Mouse (Mus musculus) hindbrain, embryonic 12.5 days (tissue): ENCODE results near the gene Itpr3. TPM values are rescaled to one million over a fixed set of nuclear protein-coding genes. Genes with fewer than 3 reads are reported as not detected.

Source experiments
- ATAC-seq: fragments of 200-750 bp; cut with Nextera tagmentation; 2 replicates; pipeline ENCODE4 v1.8.0; 2017; ENCODE audit warnings: moderate TSS enrichment; ENCODE audit not compliant: low FRiP score
- H3K27ac ChIP-seq: fragments of 300-500 bp; sonication (generic); 2 replicates; pipeline ENCODE4 v1.5.1; 2016; ENCODE audit warnings: mild to moderate bottlenecking
- H3K27me3 ChIP-seq: fragments of 300-500 bp; sonication (generic); 2 replicates; pipeline ENCODE4 v1.6.1; 2016; ENCODE audit warnings: mild to moderate bottlenecking
- H3K36me3 ChIP-seq: fragments of 300-500 bp; sonication (generic); 2 replicates; pipeline ENCODE4 v1.6.1; 2016; ENCODE audit warnings: mild to moderate bottlenecking
- H3K4me1 ChIP-seq: fragments of 300-500 bp; sonication (generic); 2 replicates; pipeline ENCODE4 v1.6.1; 2016
- H3K4me2 ChIP-seq: fragments of 300-500 bp; sonication (generic); replicated peaks from 2 replicates; pipeline ENCODE4 v1.6.1; 2016; ENCODE audit warnings: mild to moderate bottlenecking
- H3K4me3 ChIP-seq: fragments of 300-500 bp; sonication (generic); 2 replicates; pipeline ENCODE4 v1.5.1; 2016; ENCODE audit warnings: mild to moderate bottlenecking
- H3K9ac ChIP-seq: fragments of 300-500 bp; sonication (generic); 2 replicates; pipeline ENCODE4 v1.6.1; 2016; ENCODE audit warnings: mild to moderate bottlenecking, moderate library complexity
- H3K9me3 ChIP-seq: fragments of 300-500 bp; sonication (generic); replicated peaks from 2 replicates; pipeline ENCODE4 v1.6.1; 2016; ENCODE audit warnings: mild to moderate bottlenecking
- whole genome bisulfite sequencing: fragments of 180-500 bp; shearing (Covaris S2); methylation state at CpG from one replicate; pipeline ENCODE4 v1.1.7; 2016; 5-methylcytosine and 5-hydroxymethylcytosine counted together
- polyA plus RNA-seq: library from polyadenylated mRNA; unstranded; fragments of >200 nt; fragmentation: Nextera tagmentation; extraction: Ambion mirVana; gene quantifications from 2 replicates; pipeline ENCODE4 v1.2.1, GENCODE M21; 2016

Itpr3 gene
- polyA plus RNA-seq, 1 experiment from 2014 or later: 2.8 TPM

DNA sequence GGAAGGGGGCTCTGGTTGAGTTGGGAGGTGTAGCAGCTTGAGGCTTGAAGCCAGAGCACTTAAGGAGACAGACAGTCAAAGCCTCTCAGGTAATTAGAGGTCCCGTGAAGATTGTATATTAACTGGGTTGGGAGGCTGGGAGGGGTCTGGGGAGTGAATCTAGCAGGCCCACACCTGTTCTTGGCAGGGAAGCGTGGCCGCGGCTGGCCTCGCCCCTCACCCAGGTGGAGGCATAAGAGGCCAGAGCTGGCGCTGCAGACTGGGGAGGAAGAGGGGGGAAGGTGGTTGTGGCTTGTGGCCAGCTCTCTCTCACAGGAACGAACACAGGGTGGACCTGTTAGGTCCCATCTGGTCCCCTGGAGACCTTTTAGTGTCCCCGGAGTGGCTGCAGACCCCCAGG, 3.6 kb downstream of the Itpr3 start:
- H3K9me3 ChIP-seq: no peaks in the 10 kb centered on the region
- WGBS: 78% methylated on average over 8 of the region's 8 CpGs

DNA sequence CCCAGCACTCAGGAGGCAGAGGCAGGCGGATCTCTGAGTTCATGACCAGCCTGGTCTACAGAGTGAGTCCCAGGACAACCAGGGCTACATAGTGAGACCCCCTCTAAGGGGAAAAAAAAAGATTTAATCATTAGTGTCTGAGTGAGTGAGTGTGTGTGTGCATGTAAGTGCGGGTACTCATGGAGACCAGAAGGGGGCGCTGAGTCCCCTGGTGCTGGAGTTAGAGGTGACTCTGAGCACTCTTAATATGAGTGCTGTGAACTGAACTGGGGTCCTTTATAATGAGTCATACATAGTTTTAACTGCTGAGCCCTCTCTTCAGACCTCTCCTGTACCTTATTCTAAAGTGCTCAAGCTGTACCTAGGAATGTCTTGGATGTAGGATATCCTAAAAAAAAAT, 4.6 kb downstream of the Itpr3 start:
- Histone ChIP-seq H3K27me3 (peaks cover 34% of the 10 kb centered on the region), H3K9me3 (no peaks in the 10 kb centered on the region), H3K4me2 (no peak overlapping the region), H3K9ac (no peak overlapping the region), H3K4me1 (peaks cover 21% of the 10 kb centered on the region), H3K4me3 (no peak overlapping the region), H3K27ac (no peak overlapping the region), H3K36me3 (no peaks in the 10 kb centered on the region)
- WGBS: 95% methylated on average over 3 of the region's 3 CpGs
- ATAC-seq: no peak

More for the DNA sequence above, 3.6 kb downstream of the Itpr3 start:
- no peak overlapping the region for H3K4me3 ChIP-seq
- peaks cover 23% of the 10 kb centered on the region for H3K4me1 ChIP-seq
- no peaks in the 10 kb centered on the region for H3K36me3 ChIP-seq
- no peak overlapping the region for H3K4me2 ChIP-seq
- peaks cover 44% of the 10 kb centered on the region for H3K27me3 ChIP-seq
- ATAC-seq: no peak
- H3K9ac ChIP-seq: no peak overlapping the region
- no peak overlapping the region for H3K27ac ChIP-seq

DNA sequence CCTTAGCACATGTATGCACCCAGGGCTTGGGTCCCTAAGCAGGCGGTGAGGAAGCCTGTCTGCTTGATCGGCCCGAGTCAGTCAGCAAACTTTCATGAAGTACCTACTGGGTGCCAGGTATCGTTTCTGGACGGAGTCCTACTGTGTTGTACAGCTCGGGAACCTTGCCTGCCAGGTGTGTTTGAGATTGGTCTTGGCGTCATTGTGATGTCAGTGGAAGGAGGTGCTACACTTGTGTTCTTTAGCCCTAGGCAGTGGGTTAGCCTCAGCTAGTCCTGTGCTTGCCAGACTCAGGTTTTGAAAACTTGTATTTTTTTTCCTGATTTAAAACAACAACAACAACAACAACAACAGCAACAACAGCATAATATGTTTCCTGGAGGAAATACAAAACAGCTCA, 5.6 kb downstream of the Itpr3 start:
- 86% methylated on average over 7 of the region's 7 CpGs for WGBS
- no peak overlapping the region for H3K27ac ChIP-seq

DNA sequence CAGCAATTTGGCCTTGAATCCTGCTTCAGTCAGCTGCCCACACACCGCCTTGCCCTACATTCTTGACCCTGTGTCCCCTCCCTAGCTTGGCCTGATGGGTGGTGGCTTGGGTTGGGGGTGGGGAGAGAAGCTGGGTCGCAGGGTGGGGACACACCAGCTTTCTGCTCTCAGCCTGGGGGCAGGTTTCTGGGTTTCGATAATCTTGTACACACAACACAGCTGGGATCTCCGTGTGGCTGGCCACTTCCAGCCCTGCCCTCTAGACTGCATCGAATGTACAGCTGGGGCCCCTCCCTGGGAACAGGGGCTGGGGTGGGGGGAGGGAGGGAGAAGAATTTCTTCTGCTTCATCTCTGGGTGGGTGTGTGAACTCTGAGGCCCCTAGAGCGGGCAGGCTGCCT, 6.6 kb downstream of the Itpr3 start:
- peaks cover 14% of the 10 kb centered on the region for H3K27me3 ChIP-seq
- no peak overlapping the region; the same call in 1 of the 2 replicates for H3K9ac ChIP-seq
- WGBS: 53% methylated on average over 6 of the region's 6 CpGs
- H3K9me3 ChIP-seq: no peaks in the 10 kb centered on the region
- no peak for ATAC-seq
- H3K36me3 ChIP-seq: no peaks in the 10 kb centered on the region
- no peak overlapping the region for H3K4me2 ChIP-seq
- H3K27ac ChIP-seq: no peak overlapping the region
- peaks cover 10% of the 10 kb centered on the region for H3K4me1 ChIP-seq
- no peak overlapping the region for H3K4me3 ChIP-seq

More for the DNA sequence above, 5.6 kb downstream of the Itpr3 start:
- peaks cover 24% of the 10 kb centered on the region for H3K27me3 ChIP-seq
- no peaks in the 10 kb centered on the region for H3K9me3 ChIP-seq
- no peak overlapping the region for H3K4me2 ChIP-seq
- H3K4me1 ChIP-seq: peaks cover 12% of the 10 kb centered on the region
- H3K9ac ChIP-seq: no peak overlapping the region
- no peak for ATAC-seq
- H3K36me3 ChIP-seq: no peaks in the 10 kb centered on the region
- no peak overlapping the region for H3K4me3 ChIP-seq

DNA sequence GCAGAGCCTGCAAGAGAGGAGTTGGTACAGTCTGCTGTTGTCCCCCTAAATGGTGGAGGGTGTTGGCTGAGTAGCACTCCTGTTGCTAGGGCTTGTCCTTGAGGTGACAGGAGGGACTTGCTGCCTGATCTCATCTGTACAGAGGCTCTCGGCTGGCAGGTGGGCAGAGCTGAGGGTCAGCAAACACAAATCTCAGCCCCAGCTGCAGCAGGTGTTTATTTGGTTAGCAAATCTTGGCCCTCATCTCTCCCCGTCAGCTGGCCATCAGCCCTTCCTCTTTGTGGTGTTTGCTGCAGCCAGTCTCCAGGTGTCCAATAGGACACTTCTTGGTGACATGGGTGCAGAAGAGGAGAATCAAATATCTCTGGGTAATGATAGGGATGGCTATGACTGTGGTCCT, 7.1 kb downstream of the Itpr3 start:
- no peaks in the 10 kb centered on the region for H3K9me3 ChIP-seq
- ATAC-seq: no peak
- no peak overlapping the region for H3K9ac ChIP-seq
- H3K4me3 ChIP-seq: no peak overlapping the region
- H3K27ac ChIP-seq: no peak overlapping the region
- 56% methylated on average over 2 of the region's 2 CpGs for WGBS
- H3K36me3 ChIP-seq: no peaks in the 10 kb centered on the region
- no peak overlapping the region for H3K4me2 ChIP-seq
- peaks cover 12% of the 10 kb centered on the region for H3K4me1 ChIP-seq
- peaks cover 9% of the 10 kb centered on the region for H3K27me3 ChIP-seq

DNA sequence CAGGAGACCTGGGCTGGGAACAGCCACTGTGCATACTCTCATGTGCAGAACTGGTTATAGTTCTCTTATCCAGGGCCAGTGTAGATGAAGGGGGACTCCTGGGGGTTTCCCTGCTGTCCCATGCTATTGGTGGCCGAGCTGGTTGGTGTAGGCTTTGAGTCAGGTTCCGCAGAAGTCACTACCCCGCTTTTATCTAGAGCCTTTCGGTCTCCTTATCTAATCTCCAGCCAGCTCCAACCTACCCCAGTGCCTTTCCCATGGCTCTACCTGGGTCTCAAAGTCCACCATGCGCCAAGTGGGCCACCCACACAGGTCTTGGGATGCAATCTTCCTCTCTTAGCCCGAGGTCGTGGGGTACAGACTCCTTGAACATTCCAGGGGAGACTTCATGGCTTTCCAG, 9.0 kb downstream of the Itpr3 start:
- no peak for ATAC-seq
- H3K9ac ChIP-seq: no peak overlapping the region
- WGBS: 90% methylated on average over 7 of the region's 7 CpGs

DNA sequence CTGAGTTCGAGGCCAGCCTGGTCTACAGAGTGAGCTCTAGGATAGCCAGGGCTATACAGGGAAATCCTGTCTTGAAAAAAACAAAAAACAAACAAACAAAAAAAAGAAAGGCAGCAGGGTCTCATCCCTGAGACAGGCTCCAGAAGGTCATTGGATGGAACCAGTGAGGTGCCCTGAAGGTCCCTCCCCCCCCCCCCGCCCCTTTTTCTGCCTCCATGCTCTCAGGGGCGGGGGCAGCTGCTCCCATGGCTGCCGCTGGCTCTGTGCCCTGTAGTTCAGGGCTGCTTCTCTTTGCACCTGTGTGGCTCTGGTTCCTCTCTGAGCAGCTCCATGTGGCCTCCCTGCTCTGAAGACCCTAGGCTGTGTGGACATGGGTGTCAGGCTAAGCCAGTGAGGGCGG, 12.0 kb downstream of the Itpr3 start:
- 86% methylated on average over 3 of the region's 5 CpGs for WGBS
- ATAC-seq: no peak
- peaks cover 20% of the 10 kb centered on the region for H3K4me1 ChIP-seq
- no peaks in the 10 kb centered on the region for H3K27me3 ChIP-seq
- no peaks in the 10 kb centered on the region for H3K9me3 ChIP-seq
- H3K4me2 ChIP-seq: no peak overlapping the region
- no peak overlapping the region for H3K9ac ChIP-seq
- H3K27ac ChIP-seq: peak overlapping the region; percentile 44; the same call in 1 of the 2 replicates
- no peak overlapping the region for H3K4me3 ChIP-seq
- no peaks in the 10 kb centered on the region for H3K36me3 ChIP-seq

More for the DNA sequence above, 9.0 kb downstream of the Itpr3 start:
- Histone ChIP-seq H3K4me3 (no peak overlapping the region), H3K27ac (no peak overlapping the region), H3K27me3 (no peaks in the 10 kb centered on the region), H3K9me3 (no peaks in the 10 kb centered on the region), H3K4me2 (no peak overlapping the region), H3K36me3 (no peaks in the 10 kb centered on the region), H3K4me1 (peaks cover 22% of the 10 kb centered on the region)

DNA sequence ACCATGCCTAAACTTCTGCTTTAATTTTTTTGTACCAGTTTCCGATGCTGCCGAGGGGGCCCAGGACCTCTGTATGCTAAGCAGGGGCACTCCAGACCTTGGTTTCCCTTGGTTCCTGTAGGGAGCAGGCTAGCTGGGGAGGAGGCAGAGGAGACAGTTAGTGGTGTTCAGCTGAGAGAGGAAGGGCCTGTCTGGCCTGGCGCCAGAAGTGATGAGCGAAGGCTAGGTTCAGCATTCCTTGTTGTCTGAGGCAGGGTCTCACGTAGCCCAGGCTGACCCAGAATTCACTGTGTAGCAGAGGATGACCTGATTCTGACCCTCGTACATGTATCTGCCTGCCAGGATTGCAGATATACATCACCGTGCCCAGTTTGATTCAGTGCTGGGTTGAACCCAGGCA, 13.8 kb downstream of the Itpr3 start:
- 91% methylated on average over 7 of the region's 7 CpGs for WGBS
- Histone ChIP-seq H3K4me3 (no peak overlapping the region), H3K36me3 (no peaks in the 10 kb centered on the region), H3K4me2 (no peak overlapping the region), H3K27ac (no peak overlapping the region), H3K27me3 (no peaks in the 10 kb centered on the region), H3K9me3 (no peaks in the 10 kb centered on the region), H3K9ac (no peak overlapping the region), H3K4me1 (peaks cover 17% of the 10 kb centered on the region)
- ATAC-seq: no peak

DNA sequence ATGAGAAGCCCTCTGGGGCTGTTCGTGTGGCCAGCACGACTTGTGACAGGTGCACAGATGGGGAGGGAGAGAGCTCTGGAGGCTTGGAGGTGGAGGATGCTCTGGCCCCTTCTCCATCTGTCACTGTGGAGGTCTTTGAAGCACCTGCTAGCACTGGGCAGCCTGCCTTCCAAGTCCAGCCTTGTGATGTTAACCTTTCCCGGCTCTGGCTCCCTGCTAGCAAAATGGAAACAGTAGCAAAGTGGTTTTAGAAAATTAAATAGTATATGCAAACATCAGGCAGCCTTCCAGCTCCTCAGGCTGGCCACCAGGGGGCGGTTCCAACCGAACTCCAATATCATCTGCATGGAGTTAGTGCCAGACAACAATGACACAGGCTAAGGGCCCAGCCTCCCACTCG, 14.5 kb downstream of the Itpr3 start:
- Histone ChIP-seq H3K4me2 (no peak overlapping the region), H3K4me1 (peaks cover 15% of the 10 kb centered on the region), H3K9me3 (no peaks in the 10 kb centered on the region), H3K9ac (no peak overlapping the region), H3K27ac (no peak overlapping the region), H3K4me3 (no peak overlapping the region), H3K36me3 (no peaks in the 10 kb centered on the region), H3K27me3 (no peaks in the 10 kb centered on the region)
- WGBS: 47% methylated on average over 6 of the region's 6 CpGs
- ATAC-seq: no peak

DNA sequence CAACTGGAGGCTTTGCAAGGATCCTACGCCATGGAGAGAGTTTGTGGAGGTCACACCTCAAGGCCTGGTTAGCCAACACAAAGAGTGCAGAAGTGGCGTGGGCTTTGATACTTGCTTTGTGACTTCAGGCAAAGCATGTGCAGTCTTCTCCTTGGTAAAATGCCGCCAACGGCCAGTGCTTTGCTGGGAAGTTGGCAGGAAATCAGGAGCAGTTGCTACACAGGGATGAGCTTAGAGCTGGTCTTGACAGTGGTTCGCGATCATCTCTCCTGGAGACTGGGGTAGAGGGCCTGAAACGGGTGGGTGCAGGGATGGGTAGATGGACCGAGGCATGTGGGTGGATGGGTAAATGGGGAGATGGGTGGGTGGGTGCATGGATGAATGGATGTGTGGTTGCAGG, 15.3 kb downstream of the Itpr3 start:
- Histone ChIP-seq H3K27me3 (no peaks in the 10 kb centered on the region), H3K27ac (no peak overlapping the region), H3K9ac (no peak overlapping the region), H3K4me2 (no peak overlapping the region), H3K36me3 (no peaks in the 10 kb centered on the region), H3K4me3 (no peak overlapping the region), H3K4me1 (peaks cover 15% of the 10 kb centered on the region), H3K9me3 (no peaks in the 10 kb centered on the region)
- WGBS: 93% methylated on average over 8 of the region's 8 CpGs
- ATAC-seq: no peak

DNA sequence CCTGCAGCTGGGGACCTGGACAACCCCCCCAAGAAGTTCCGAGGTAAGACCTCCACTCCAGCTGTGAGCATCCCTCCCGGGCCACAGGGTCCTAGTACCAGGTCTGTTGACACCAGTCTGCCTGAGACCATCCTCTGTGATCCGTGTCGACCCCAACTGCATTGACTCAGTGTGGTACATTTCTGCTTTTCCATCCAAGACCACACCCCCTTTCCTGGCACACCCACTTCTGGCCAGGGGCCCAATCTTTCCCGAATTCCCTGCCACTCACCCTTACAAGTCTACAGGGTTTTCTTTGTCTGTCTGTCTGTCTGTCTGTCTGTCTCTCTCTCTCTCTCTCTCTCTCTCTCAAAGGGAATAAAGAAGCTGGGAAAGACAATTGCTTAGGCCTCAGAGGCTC, 16.0 kb downstream of the Itpr3 start:
- WGBS: 68% methylated on average over 5 of the region's 5 CpGs
- Histone ChIP-seq H3K27ac (no peak overlapping the region), H3K4me3 (no peak overlapping the region), H3K9ac (no peak overlapping the region), H3K9me3 (no peaks in the 10 kb centered on the region; the same call in 1 of the 2 replicates), H3K36me3 (no peaks in the 10 kb centered on the region), H3K4me2 (no peak overlapping the region), H3K4me1 (peaks cover 15% of the 10 kb centered on the region), H3K27me3 (no peaks in the 10 kb centered on the region)
- ATAC-seq: no peak

DNA sequence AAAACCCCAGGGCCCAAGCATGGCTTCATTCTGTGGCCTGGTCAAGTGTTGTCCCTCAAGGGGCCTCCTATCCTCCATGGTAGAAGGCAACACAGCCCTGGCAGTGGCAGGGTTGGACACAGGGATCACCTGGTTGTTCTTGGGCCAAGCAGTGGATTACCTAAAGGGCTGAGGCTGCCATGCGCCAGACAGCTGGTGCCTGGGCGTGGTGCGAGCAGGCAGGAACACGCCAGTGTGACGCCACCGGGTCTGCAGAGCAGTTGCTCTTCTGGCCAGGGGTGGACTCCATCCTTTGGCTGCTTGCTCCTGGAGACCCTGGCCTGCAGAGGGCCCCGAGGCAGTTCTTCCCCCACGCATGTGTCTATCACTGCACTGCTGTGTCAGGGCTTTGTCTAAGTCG, 16.7 kb downstream of the Itpr3 start:
- no peak for ATAC-seq
- Histone ChIP-seq H3K9me3 (no peaks in the 10 kb centered on the region; the same call in 1 of the 2 replicates), H3K4me1 (peaks cover 15% of the 10 kb centered on the region), H3K27ac (no peak overlapping the region), H3K4me3 (no peak overlapping the region), H3K4me2 (no peak overlapping the region), H3K27me3 (no peaks in the 10 kb centered on the region), H3K9ac (no peak overlapping the region), H3K36me3 (no peaks in the 10 kb centered on the region)
- 72% methylated on average over 9 of the region's 9 CpGs for whole genome bisulfite sequencing

DNA sequence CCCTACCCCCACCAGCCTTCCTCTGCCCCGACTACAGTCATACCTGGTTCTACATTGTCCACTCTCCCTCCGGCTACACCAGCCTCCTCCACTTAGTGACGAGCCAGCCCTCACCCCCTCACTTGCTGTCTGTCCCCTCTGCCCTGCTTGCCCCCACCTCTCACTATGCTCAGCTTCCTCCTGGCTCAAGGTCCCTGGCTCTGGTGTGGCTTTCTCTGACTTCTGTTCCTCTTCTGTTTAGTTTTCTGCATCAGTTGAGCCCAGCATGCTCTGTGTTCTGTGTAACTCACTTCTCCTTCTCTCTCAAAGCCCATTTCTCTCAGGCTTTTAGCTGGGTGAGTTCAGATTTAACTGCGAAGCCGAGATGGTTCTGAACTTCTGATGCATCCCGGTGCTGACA, 17.1 kb downstream of the Itpr3 start:
- WGBS: 67% methylated on average over 6 of the region's 6 CpGs
- Histone ChIP-seq H3K4me3 (no peak overlapping the region), H3K36me3 (no peaks in the 10 kb centered on the region), H3K9me3 (no peaks in the 10 kb centered on the region; the same call in 1 of the 2 replicates), H3K9ac (no peak overlapping the region), H3K27me3 (no peaks in the 10 kb centered on the region), H3K4me1 (peaks cover 13% of the 10 kb centered on the region), H3K4me2 (no peak overlapping the region), H3K27ac (no peak overlapping the region)
- no peak for ATAC-seq
